Mouse (Mus musculus): ENCODE data around the gene Col20a1. TPM values are rescaled to one million over a fixed set of nuclear protein-coding genes. Genes with fewer than 3 reads are reported as not detected.

Col20a1 gene
- 1 to 10 TPM; 2.3 to 4.5 (median 4.2) TPM for total RNA-seq (2022)

DNA sequence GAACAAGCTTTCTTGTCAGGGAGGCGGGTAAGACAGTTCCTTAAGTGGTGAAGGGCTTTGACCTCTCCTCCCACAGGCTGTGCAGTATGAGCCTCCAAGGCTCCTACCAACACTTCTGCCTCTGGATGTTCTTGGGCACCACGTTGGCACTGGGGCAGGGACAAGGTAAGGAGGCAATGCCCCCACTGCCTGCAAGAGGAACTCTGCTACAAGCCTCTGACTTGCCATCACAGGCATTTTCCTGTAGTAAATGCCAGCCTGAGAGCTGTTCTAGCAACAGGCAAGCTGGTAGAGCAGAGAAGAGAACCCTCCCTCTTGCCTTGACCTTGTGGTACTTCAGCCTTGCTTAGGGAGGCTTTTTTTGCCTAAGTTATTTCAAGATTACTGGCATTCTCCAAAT lies at the start of gene Col20a1:
Col20a1 (plus strand) TSS at position 87 of the 400 bp plus-strand sequence.
- DNase-seq: no peak

- DNase-seq: no peak
Observed at GRCm38 (mm10) chr2:180940187-180940586, 46.1 kb upstream of the Col20a1 start.

DNA sequence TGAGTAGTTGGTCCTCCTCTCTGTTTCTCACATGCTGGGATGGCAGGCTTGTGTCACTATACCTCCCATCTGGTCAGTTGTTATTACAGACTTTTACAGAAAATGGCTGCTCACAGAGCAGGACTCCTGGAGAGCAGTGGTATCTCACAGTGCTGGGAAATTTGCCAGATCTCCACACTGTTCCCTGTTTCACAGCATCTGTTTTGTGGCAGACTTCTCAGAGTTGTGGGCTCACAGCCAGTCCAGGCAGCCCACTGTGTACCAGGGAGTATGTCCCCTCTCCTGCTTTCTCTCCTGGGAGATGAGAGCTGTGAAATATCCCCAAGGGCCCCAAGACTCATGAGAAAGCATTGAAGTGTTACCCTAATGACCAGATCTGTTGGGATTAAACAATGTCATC lies 44.5 kb upstream of the Col20a1 start:
- DNase-seq: no peak

GRCm38 (mm10) chr2:180949947-180950346 lies 36.4 kb upstream of the Col20a1 start:
- no peak for DNase-seq

- DNase-seq: no peak
Observed at GRCm38 (mm10) chr2:180952731-180953171, 33.6 kb upstream of the Col20a1 start.

DNA sequence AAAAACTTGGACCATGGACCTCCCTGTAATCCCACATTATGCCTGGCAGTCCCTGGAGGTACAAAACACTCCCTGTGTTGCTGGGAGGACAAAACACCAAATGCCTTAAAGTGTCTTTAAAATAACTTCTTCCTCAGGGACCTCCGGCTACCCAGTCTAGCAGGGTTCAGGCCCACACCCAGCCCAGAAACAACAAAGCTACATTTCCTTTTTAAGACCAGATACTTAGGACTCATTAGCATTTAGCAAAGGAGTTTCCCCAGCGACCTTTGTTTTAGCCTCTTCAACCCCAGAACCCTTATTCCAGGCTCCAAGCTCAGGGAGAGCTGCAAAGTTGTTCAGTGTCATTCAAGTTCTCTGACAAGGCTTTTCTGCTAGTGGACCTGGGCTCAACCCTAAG lies 32.7 kb upstream of the Col20a1 start:
- no peak for DNase-seq

DNA sequence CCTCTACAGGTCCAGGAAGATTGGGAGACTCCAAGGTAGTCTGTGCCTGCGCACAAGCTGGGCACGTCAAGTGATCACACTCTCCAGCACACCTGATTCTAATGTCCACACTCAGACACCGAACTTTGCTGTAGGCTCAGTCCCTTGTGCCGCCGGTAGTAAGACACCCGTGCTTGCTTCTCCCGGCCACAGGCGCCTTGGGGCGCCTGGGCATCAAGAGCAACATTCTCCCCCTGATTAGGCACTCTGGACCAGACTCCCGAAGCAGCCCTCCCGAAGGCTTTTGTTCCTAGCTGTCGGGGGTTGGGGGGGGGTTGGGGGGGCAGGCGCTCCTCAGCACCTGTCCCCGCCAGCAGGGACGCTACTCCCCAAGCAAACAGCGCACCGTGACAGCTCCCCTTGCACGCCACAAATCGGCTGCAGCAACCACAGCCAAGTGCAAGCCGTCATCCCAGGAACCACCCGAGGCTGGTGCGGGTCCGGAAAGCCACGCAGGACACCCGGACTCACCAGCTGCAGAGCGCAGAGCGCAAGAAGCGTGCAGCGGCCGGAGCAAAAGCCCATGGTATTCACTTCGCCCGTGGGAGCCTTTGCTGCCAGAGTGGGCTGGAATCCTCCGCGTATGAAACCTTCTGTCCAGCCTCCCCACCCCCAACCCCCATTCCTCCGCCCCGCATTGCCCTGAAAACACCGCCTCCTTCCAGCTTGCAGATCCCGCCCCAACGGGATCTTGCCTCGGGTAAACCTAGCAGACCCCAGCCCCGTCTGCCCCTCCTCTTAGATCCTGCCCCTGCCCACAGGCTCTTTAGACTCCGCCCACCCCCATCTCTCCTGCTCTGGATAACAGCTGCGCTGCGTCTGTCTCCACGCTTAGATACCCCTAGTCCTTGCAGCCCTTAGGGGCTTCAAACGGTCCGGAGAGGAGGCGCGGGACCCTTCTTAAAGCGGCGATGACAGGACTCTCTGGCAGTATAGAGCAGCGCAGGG lies 32.0 kb upstream of the Col20a1 start, which contains the start of gene Nkain4:
Nkain4 (minus strand) TSS at position 639 of the 987 bp plus-strand sequence.
- DNase-seq: no peak

DNA sequence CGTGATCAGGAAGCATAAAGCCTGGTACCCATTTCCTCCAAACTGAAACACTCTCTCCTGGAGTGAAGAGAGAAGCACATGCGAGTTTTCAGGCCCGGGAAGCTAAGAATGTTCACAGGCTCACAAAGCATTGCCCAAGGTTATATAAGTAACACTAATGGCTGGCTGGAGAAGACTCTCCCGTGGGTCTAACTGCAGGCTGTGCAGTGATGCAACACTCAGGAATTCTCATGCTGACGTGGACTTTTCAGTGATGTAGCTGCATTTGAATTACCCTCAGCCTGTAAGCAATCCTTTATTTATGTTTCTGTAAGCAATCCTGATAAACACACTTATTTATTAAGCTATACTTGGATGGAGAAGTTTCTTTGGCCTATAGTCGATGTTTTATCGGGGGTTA lies 26.7 kb upstream of the Col20a1 start:
- no peak for DNase-seq

DNA sequence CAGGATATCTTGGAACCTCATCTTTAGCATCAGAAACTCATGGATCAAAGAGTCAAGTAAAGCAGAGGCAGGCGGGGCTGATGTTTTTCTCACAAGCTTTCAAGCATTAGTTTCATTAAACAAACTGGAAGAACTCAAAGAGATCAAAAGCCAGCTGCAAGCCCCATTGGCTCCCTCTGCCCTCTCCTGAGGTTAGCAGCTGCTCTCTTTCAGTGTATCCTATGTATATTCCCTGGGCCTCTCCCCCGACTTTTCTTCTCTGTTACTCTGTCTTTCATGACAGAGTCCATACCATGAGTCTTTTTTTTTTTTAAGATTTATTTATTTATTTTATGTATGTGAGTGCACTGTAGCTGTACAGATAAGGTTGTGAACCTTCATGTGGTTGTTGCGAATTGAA lies 26.1 kb upstream of the Col20a1 start:
- no peak for DNase-seq

DNA sequence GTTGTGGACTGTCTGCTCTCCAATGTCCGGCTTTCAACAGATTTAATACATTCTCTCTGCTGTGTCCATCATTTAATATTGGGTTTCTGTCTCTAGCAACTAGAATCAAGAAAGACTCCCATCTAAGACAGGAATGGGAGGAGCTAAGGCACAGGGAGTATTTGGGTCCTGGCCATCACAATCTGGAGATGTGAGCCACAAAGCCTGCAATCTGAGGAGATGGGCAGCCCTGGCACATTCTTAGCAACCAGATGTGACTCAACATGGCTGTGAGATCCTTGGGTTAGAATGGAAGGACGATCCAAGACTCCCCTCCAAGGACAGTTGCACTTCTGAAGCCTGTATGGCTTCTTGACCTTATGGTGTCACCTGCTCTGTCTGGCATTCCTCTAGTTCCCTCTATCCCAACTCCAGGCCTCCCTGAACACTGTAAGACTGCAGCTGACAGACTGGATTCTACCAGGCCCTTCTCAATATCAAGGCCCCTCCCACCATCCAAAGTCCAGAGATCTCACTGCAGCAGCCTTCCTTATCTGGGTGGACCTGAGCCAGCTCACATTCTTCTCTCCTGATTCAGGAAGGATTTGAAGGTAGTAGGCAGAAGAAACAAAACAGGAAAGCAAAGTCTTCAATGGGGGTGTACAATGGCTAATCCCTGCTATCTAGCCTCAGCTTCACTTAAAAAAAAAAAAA lies 23.6 kb upstream of the Col20a1 start:
- DNase-seq: no peak

GRCm38 (mm10) chr2:180963956-180964355 lies 22.4 kb upstream of the Col20a1 start:
- peak; percentile 46 for DNase-seq

- no peak for DNase-seq
Observed at GRCm38 (mm10) chr2:180966092-180966882, 20.0 kb upstream of the Col20a1 start.

DNA sequence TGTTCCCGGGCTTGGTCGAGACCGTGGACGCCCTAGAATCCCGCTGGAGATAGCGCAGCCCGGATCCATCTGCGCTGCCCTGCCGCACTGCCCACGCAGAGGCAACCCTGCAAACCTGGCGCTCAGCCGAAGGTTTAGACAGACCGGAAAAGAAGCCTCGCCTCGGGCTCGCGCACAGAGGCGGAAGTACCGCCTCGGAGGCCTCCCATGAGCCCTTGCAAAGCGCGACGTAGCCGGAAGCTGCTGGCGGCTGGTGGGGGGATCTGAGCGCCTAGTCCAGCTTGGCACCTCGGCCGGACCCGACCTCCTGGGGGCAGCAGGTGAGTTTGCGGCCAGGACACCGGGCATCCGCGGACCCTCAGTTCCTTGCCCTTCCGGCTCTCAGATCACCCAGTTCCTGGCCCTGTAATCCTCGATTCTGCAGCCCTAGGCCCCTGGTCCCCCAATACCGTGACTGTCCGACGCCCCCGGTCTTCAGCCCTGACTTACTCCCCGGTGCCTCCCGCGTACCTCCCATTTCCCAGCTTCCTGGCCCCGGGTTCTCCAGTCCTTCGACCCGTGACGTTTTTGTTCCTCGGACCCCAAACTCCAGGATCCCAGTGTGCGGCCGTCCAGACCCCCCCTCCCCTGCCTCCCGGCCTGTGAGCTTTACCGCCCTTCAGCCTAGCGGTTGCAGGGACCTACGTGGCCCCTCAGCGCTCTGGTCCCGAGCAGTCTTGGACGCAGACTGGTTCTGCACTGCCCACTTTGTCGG lies 19.1 kb upstream of the Col20a1 start, which contains the start of gene Arfgap1:
Arfgap1 (plus strand) TSS at position 216 of the 754 bp plus-strand sequence.
- peak; percentile 90 for DNase-seq

GRCm38 (mm10) chr2:180981133-180981532 lies 5.2 kb upstream of the Col20a1 start:
- no peak for DNase-seq

DNA sequence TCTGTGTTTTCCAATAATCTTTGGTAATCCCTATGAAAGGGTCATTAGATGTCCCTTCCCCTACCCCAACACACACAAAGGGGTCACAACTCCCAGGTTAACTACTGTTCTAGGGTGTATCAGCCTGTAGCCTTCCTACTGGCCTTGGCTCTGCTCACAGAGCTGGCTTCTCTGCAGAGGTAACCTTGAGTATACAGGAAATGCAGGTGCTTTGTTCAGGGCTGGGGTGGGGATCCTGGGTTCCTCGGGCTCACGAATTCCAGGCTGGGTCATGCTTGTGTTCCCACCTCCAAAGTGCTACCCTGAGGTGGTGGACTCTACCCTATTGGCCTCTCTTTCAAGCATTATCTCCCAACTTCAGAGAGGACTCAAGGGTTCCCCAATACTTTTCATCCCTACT lies 700 bp upstream of the Col20a1 start:
- DNase-seq: no peak

GRCm38 (mm10) chr2:180987001-180987400 lies 666 bp downstream of the Col20a1 start:
- DNase-seq: no peak

- DNase-seq: no peak
Observed at GRCm38 (mm10) chr2:180987432-180988030, 1.2 kb downstream of the Col20a1 start.

DNA sequence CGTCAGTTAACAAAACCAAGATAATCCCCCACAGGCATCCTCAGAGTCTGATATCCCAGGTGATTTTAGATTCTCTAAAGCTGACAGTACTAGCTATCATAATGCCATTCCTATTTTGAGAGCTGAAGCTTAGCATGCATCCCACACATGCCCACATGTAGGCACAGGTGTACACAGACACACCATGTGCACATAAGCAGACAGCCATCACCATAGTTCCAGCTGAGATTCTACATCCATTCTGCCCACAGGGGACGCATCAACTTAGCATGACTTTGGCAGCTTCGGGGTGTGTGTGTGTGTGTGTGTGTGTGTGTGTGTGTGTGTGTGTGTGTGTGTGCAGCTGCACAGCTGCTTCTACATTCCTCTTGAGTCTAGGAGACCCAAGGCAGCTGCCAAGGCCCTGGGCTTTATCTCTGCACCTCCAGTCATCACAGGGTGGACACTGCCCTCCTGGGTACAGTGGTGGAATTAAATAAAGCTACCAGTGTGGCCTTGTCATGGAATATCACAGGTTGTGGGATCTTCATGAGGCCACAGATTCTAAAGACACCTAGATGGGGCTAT lies 2.1 kb downstream of the Col20a1 start:
- DNase-seq: no peak

GRCm38 (mm10) chr2:180988948-180989347 lies 2.6 kb downstream of the Col20a1 start:
- DNase-seq: no peak

DNA sequence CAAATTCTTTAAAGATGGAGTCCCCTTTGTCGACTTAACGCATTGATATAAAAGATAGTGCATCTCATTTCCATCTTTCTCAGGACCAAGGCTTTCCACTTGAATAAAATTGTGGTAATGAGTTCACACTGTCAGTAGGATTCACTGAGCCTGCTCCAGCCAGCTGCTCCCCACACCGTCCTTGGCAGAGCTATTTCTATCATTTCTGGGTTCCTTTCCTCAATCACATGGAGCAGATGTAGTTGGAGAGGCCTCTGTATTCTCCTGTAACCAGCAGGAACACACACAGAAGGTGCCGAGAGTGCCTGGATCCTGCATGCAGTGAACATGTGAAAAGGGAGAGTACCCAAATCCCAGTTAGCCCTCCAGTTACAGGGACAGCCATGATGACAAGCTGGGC lies 4.0 kb downstream of the Col20a1 start:
- no peak for DNase-seq

DNA sequence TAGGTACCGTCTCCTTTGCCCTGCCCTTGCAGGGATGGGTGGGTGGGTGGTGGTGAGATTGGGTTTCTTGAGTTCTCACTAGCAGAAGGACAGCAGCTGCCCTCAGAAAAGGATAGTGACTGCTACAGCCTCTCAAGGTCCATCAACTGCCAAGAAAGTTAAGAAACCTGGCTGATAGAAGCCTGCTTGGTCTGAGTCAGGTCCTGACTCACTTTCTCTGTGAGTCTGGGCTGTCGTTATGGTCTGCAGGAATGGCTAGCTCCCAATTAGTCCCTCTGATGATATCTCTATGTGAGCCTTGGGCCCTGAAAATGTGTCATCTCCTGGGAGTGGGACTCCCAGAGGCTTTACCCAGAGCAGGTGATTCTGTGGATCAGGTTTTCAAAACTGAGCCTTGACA lies 8.0 kb downstream of the Col20a1 start:
- no peak for DNase-seq
